Mouse (Mus musculus) embryonic fibroblast, embryonic 13.5 days (primary cell): ENCODE measurements at regions not wholly inside any gene's neighbourhood (a gene's known extent, or its start where the extent isn't known, plus 50 kb on each side); places are given as distances from the start of the nearest gene placed in this dataset.

Experiments used
- CTCF ChIP-seq: IDR thresholded peaks from 2 replicates; pipeline ENCODE4 v1.5.1; 2011; ENCODE audit warnings: mild to moderate bottlenecking, control low read depth, low read length, moderate library complexity, borderline replicate concordance; ENCODE audit not compliant: insufficient read depth
- POLR2A ChIP-seq: IDR thresholded peaks from 2 replicates; pipeline ENCODE4 v1.6.1; 2011; ENCODE audit warnings: low read depth, mild to moderate bottlenecking, control low read depth, low read length, moderate library complexity

DNA sequence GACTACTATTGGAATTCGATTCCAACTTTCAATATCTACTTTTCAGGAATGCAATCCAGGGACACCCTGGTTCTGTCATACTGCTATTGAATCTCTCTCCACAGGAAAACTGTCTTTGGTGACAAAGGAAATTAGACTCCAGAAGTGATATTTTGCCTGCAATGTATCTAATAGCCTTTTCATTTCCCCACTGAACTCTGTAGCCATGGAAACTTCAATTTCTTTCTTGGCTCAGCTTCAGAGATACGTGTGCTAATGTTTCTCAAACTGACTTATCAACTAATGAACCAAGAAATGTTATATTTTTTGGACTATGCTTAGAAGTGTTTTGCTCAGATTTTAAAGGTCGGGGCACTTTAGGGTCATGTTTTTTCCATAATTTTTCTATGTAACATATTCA is 279.1 kb downstream of the Bckdhb start:
- TF ChIP-seq CTCF (no peak), POLR2A (no peak)
